Mouse (Mus musculus) embryonic facial prominence, embryonic 11.5 days (tissue): ENCODE measurements around the gene Erc1. TPM values are rescaled to one million over a fixed set of nuclear protein-coding genes. Genes with fewer than 3 reads are reported as not detected.

Source experiments
- ATAC-seq: fragments of 200-750 bp; cut with Nextera tagmentation; replicated peaks from 2 replicates; pipeline ENCODE4 v1.8.0; 2017; ENCODE audit warnings: low read depth; ENCODE audit not compliant: insufficient number of reproducible peaks, low FRiP score, low TSS enrichment
- DNase-seq: peaks from one replicate; pipeline ENCODE4 v3.0.0-alpha.2; 2015; ENCODE audit warnings: low spot score
- H3K27ac ChIP-seq: fragments of 300-500 bp; sonication (generic); replicated peaks from 2 replicates; pipeline ENCODE4 v1.5.1; 2014; ENCODE audit warnings: mild to moderate bottlenecking, low read depth, low read length, control low read depth
- H3K27me3 ChIP-seq: fragments of 300-500 bp; sonication (generic); 2 replicates; pipeline ENCODE4 v1.6.1; 2014; ENCODE audit warnings: mild to moderate bottlenecking, low read length, moderate library complexity, mixed read lengths; ENCODE audit not compliant: control insufficient read depth, insufficient read depth
- H3K36me3 ChIP-seq: fragments of 300-500 bp; sonication (generic); replicated peaks from 2 replicates; pipeline ENCODE4 v1.6.1; 2014; ENCODE audit warnings: low read depth, mild to moderate bottlenecking, low read length, moderate library complexity, mixed read lengths; ENCODE audit not compliant: control insufficient read depth, insufficient read depth
- H3K4me1 ChIP-seq: fragments of 300-500 bp; sonication (generic); 2 replicates; pipeline ENCODE4 v1.6.1; 2014; ENCODE audit warnings: low read length, mixed read lengths; ENCODE audit not compliant: control insufficient read depth, insufficient read depth
- H3K4me2 ChIP-seq: fragments of 300-500 bp; sonication (generic); 2 replicates; pipeline ENCODE4 v1.6.1; 2014; ENCODE audit warnings: low read depth, mild to moderate bottlenecking, control low read depth, low read length, moderate library complexity
- H3K4me3 ChIP-seq: fragments of 300-500 bp; sonication (generic); 2 replicates; pipeline ENCODE4 v1.5.1; 2014; ENCODE audit warnings: low read depth, low read length, control low read depth
- H3K9ac ChIP-seq: fragments of 300-500 bp; sonication (generic); replicated peaks from 2 replicates; pipeline ENCODE4 v1.6.1; 2014; ENCODE audit warnings: mild to moderate bottlenecking, control low read depth, low read length
- H3K9me3 ChIP-seq: fragments of 300-500 bp; sonication (generic); replicated peaks from 2 replicates; pipeline ENCODE4 v1.6.1; 2016; ENCODE audit warnings: mild to moderate bottlenecking, low read length, inconsistent platforms, mixed read lengths; ENCODE audit not compliant: control insufficient read depth
- WGBS: fragments of 180-500 bp; shearing (Covaris S2); extraction: QIAGEN DNeasy Blood & Tissue Kit; methylation state at CpG from one replicate; pipeline ENCODE4 v1.1.7; 2014; 5-methylcytosine and 5-hydroxymethylcytosine counted together
- polyA plus RNA-seq: library from polyadenylated mRNA; unstranded; fragments of >200 nt; fragmentation: Nextera tagmentation; extraction: Ambion mirVana; gene quantifications from 2 replicates; pipeline ENCODE4 v1.2.1, GENCODE M21; 2014

Erc1 gene
- polyA plus RNA-seq, 1 experiment from 2014 or later, result 27.6 TPM

DNA sequence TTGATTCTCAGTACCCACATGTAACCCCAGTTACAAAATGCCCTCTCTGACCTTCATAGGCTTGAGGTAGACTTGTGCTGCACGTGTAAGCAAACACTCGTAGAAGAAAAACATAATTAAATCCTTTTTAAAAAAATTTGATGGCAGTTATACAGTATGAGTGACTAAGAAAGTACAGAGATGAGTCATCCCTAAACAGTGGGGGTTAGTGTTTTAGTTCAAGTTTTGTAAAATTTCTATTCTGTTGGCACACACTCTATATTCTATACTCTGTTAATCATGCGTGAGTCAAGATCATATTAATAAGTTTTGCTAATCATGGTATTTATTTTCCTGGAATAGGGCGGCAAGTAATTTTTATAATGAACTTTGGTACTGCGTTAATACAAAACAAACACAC, 155.2 kb downstream of the Erc1 start:
- H3K9ac ChIP-seq, result no peak overlapping the region
- no peak overlapping the region for H3K27ac ChIP-seq
- no peaks in the 10 kb centered on the region for H3K9me3 ChIP-seq
- no peaks in the 10 kb centered on the region for H3K36me3 ChIP-seq
- ATAC-seq (no peak), DNase-seq (no peak)
- H3K4me2 ChIP-seq, result no peak overlapping the region
- no peaks in the 10 kb centered on the region for H3K27me3 ChIP-seq
- no peak overlapping the region for H3K4me3 ChIP-seq
- 96% methylated on average over 5 of the region's 5 CpGs for WGBS
- H3K4me1 ChIP-seq, result no peaks in the 10 kb centered on the region

DNA sequence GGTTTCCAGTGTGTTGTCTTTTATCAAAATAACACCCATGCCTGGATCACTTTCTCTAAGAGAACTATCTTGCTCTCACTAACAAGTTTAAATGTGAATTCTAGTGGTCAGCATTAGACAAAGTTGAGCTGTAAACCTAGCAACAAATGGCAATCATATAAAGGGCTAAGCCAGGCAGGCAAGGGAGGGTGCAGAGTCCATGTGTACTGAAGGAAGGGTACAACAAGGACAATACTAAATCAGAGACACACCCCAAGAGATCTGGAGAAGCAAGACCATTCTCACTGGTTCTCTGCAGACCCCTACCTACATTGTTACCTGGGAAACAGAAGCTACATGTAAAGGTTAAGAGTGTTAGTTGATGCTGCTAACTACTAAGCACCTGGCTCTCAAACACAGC, 161.5 kb downstream of the Erc1 start:
- no peak overlapping the region for H3K4me3 ChIP-seq
- H3K36me3 ChIP-seq, result no peaks in the 10 kb centered on the region; the same call in 1 of the 2 replicates
- no peak overlapping the region for H3K4me2 ChIP-seq
- ATAC-seq (no peak), DNase-seq (no peak)
- H3K9me3 ChIP-seq, result no peaks in the 10 kb centered on the region
- H3K4me1 ChIP-seq, result no peaks in the 10 kb centered on the region
- no peak overlapping the region for H3K27ac ChIP-seq
- H3K9ac ChIP-seq, result no peak overlapping the region
- H3K27me3 ChIP-seq, result no peaks in the 10 kb centered on the region

DNA sequence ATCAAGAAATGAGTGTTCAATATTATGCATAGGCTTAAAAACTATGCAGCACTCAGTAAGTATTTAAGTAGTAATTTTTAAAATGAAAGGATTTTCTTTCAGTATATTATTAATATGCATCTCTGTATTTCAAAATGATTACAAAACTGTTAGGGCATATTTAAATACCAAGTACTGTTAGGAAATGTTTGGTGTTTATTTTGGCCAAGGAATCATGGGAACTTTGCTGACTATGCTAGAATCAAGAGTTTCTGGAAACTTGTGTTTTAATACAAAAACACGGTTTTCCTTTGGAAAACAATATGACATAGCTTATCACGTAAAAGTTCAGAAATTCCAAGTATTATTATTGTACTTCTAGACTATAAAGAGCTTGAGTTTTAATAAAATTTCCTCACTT, 167.2 kb downstream of the Erc1 start:
- WGBS, result 98% methylated on average over 2 of the region's 2 CpGs
- Histone ChIP-seq H3K4me1 (no peaks in the 10 kb centered on the region), H3K4me2 (no peak overlapping the region), H3K9ac (no peak overlapping the region), H3K27ac (no peak overlapping the region), H3K27me3 (no peaks in the 10 kb centered on the region), H3K4me3 (no peak overlapping the region), H3K9me3 (no peaks in the 10 kb centered on the region), H3K36me3 (no peaks in the 10 kb centered on the region; the same call in 1 of the 2 replicates)
- ATAC-seq (no peak), DNase-seq (no peak)

DNA sequence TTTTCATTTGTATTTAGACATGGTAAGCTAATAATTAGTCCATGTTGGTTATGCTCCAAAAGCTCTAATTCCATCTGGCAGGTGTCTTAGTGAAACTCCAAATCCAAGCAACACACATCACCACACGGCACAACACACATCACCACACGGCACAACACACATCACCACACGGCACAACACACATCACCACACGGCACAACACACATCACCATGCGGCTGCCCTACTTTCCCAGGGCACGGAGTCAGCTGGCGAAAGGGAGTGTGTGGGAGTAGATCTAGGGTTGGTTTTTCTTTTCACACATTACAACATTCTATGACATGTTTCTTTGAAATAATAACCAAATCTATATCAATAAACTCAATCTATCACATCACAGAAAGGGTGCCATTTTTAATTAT, 173.2 kb downstream of the Erc1 start:
- Histone ChIP-seq H3K4me3 (no peak overlapping the region), H3K27me3 (no peaks in the 10 kb centered on the region), H3K4me2 (no peak overlapping the region), H3K9me3 (no peaks in the 10 kb centered on the region), H3K4me1 (no peaks in the 10 kb centered on the region), H3K36me3 (no peaks in the 10 kb centered on the region), H3K27ac (no peak overlapping the region), H3K9ac (no peak overlapping the region)
- no peak for ATAC-seq
- DNase-seq, result no peak
- 96% methylated on average over 7 of the region's 7 CpGs for WGBS

- no peaks in the 10 kb centered on the region for H3K27me3 ChIP-seq
Observed at GRCm38 (mm10) chr6:119674201-119674810, 173.7 kb downstream of the Erc1 start.

DNA sequence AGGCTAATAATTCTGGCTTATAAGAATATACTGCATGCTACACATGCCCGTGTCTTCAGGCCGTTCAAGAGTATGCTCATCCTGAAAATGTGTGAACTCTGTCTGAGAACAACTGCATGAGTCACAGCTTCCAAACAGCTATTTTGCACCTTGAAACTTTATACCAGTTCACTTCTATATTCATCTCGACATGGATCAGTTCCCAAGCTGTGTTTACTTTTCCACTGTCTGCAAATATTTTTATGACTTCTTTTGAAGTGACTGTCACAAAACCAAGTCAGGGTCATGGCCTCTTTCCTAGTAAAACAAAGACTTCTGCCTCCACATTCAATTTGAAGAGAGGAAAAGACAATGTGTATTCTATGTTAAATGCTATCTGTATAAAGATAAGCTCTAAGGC, 178.2 kb downstream of the Erc1 start:
- H3K9ac ChIP-seq, result no peak overlapping the region
- H3K27me3 ChIP-seq, result no peaks in the 10 kb centered on the region
- 63% methylated on average over 3 of the region's 3 CpGs for WGBS
- H3K4me1 ChIP-seq, result no peaks in the 10 kb centered on the region
- no peak for DNase-seq
- no peak overlapping the region for H3K4me3 ChIP-seq
- no peaks in the 10 kb centered on the region for H3K9me3 ChIP-seq
- no peak overlapping the region for H3K4me2 ChIP-seq
- no peaks in the 10 kb centered on the region for H3K36me3 ChIP-seq
- no peak overlapping the region for H3K27ac ChIP-seq
- ATAC-seq, result no peak

More at GRCm38 (mm10) chr6:119674201-119674810, 173.7 kb downstream of the Erc1 start:
- no peak for DNase-seq
- H3K36me3 ChIP-seq, result no peaks in the 10 kb centered on the region
- no peaks in the 10 kb centered on the region for H3K9me3 ChIP-seq
- H3K4me1 ChIP-seq, result no peaks in the 10 kb centered on the region
- no peak overlapping the region for H3K9ac ChIP-seq
- H3K4me3 ChIP-seq, result no peak overlapping the region
- ATAC-seq, result no peak
- WGBS, result 83% methylated on average over 5 of the region's 5 CpGs
- no peak overlapping the region for H3K27ac ChIP-seq
- H3K4me2 ChIP-seq, result no peak overlapping the region

DNA sequence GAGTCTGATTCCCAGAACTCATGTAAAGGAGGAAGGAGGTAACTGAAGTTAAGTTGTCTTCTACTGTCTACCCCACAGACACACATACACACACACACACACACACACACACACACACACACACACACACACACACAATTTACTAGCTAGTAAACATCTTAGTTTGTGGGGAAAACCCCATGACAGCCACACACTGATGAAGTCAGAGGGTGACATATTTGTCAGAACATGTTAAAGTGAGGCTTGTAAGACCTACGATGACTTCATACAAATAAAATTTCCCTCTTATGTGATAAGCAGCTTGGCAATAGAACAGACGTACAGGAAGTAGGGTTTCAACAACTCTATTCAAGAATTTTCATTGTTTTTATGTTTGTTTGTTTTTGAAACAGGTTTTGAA, 185.0 kb downstream of the Erc1 start:
- no peaks in the 10 kb centered on the region; the same call in 1 of the 2 replicates for H3K4me1 ChIP-seq
- ATAC-seq, result no peak
- no peaks in the 10 kb centered on the region for H3K36me3 ChIP-seq
- 86% methylated on average over 2 of the region's 2 CpGs for WGBS
- no peak for DNase-seq
- H3K27me3 ChIP-seq, result no peaks in the 10 kb centered on the region
- no peak overlapping the region for H3K4me2 ChIP-seq
- no peak overlapping the region for H3K9ac ChIP-seq
- H3K9me3 ChIP-seq, result no peaks in the 10 kb centered on the region
- H3K4me3 ChIP-seq, result no peak overlapping the region
- H3K27ac ChIP-seq, result no peak overlapping the region

GRCm38 (mm10) chr6:119661081-119661493, 186.9 kb downstream of the Erc1 start:
- Histone ChIP-seq H3K36me3 (no peaks in the 10 kb centered on the region), H3K4me1 (no peaks in the 10 kb centered on the region; the same call in 1 of the 2 replicates), H3K9ac (no peak overlapping the region), H3K9me3 (no peaks in the 10 kb centered on the region), H3K4me2 (no peak overlapping the region), H3K27ac (no peak overlapping the region), H3K27me3 (no peaks in the 10 kb centered on the region), H3K4me3 (no peak overlapping the region)
- WGBS, result 67% methylated on average over 3 of the region's 3 CpGs
- no peak for ATAC-seq
- DNase-seq, result no peak
